Mouse (Mus musculus) spleen, adult 2 months (tissue): ENCODE measurements around the gene Gm45808. TPM values are rescaled to one million over a fixed set of nuclear protein-coding genes. Genes with fewer than 3 reads are reported as not detected.
"Not testable (repeated sequence)": the region's sequence is repeated elsewhere in the genome, so short reads cannot be mapped to it uniquely, and the experiment has no call there.

Source experiments
- DNase-seq, 2 experiments: peaks; one replicate each; pipeline versions ENCODE4 v3.0.0 to v3.0.0-alpha.2; 2012 to 2021; ENCODE audit warnings: low spot score in 2 of 2, low read depth in 1 of 2
- H3K27ac ChIP-seq: fragments of 200-500 bp; 2 replicates; pipeline ENCODE4 v1.5.1; 2012; ENCODE audit warnings: low read length, inconsistent platforms; ENCODE audit not compliant: insufficient read depth
- H3K27me3 ChIP-seq: fragments of 200-500 bp; 2 replicates; pipeline ENCODE4 v1.6.1; 2012; ENCODE audit warnings: mild to moderate bottlenecking, moderate library complexity, low read length, inconsistent platforms; ENCODE audit not compliant: control insufficient read depth, insufficient read depth
- H3K36me3 ChIP-seq: fragments of 200-500 bp; 2 replicates; pipeline ENCODE4 v1.6.1; 2012; ENCODE audit warnings: mild to moderate bottlenecking, low read length, inconsistent platforms; ENCODE audit not compliant: control insufficient read depth, insufficient read depth
- H3K4me1 ChIP-seq: fragments of 200-500 bp; 2 replicates; pipeline ENCODE4 v1.6.1; 2011; ENCODE audit warnings: inconsistent platforms; ENCODE audit not compliant: control insufficient read depth, insufficient read depth, insufficient read length
- H3K4me3 ChIP-seq: fragments of 200-500 bp; 2 replicates; pipeline ENCODE4 v1.5.1; 2011; ENCODE audit warnings: mild to moderate bottlenecking, inconsistent platforms; ENCODE audit not compliant: insufficient read depth, insufficient read length; ENCODE audit errors: extremely low read depth
- CTCF ChIP-seq: fragments of 200-500 bp; IDR thresholded peaks from 2 replicates; pipeline ENCODE4 v1.5.1; 2011; ENCODE audit warnings: mild to moderate bottlenecking, inconsistent platforms; ENCODE audit not compliant: insufficient read depth, insufficient read length, insufficient replicate concordance; ENCODE audit errors: extremely low read depth
- POLR2A ChIP-seq: fragments of 200-500 bp; IDR thresholded peaks from 2 replicates; pipeline ENCODE4 v1.6.1; 2011; ENCODE audit warnings: low read depth, low read length, inconsistent platforms
- WGBS: fragments of 180-500 bp; shearing (Covaris S2); methylation state at CpG from one replicate; pipeline ENCODE4 v1.1.7; 2018; 5-methylcytosine and 5-hydroxymethylcytosine counted together
- polyA plus RNA-seq: library from polyadenylated mRNA; depleted of rRNA; stranded (reverse); fragments of >200 nt; gene quantifications from 2 replicates; pipeline ENCODE4 v1.2.3, GENCODE M21; 2012

Gene Gm45808
- polyA plus RNA-seq, 1 experiment = 0.13 TPM

GRCm38 (mm10) chr7:45519345-45520120 is 32.9 kb upstream of the Gm45808 start:
- no peaks in the 10 kb centered on the region for H3K4me1 ChIP-seq
- WGBS = 78% methylated on average over 8 of the region's 8 CpGs

GRCm38 (mm10) chr7:45518618-45519017 is 32.0 kb upstream of the Gm45808 start:
- no peak overlapping the region for H3K4me3 ChIP-seq
- peaks cover 4% of the 10 kb centered on the region for H3K36me3 ChIP-seq
- no peaks in the 10 kb centered on the region for H3K4me1 ChIP-seq
- no peak overlapping the region for H3K27ac ChIP-seq
- no peak for TF ChIP-seq CTCF
- TF ChIP-seq POLR2A = no peak
- 93% methylated on average over 16 of the region's 16 CpGs for WGBS
- no peaks in the 10 kb centered on the region for H3K27me3 ChIP-seq
- DNase-seq = no peak

More at GRCm38 (mm10) chr7:45519345-45520120, 32.9 kb upstream of the Gm45808 start:
- TF ChIP-seq POLR2A (no peak), CTCF (no peak)
- no peak overlapping the region for H3K27ac ChIP-seq
- no peak for DNase-seq
- H3K27me3 ChIP-seq = no peaks in the 10 kb centered on the region
- H3K36me3 ChIP-seq = peaks cover 7% of the 10 kb centered on the region
- no peak overlapping the region for H3K4me3 ChIP-seq

DNA sequence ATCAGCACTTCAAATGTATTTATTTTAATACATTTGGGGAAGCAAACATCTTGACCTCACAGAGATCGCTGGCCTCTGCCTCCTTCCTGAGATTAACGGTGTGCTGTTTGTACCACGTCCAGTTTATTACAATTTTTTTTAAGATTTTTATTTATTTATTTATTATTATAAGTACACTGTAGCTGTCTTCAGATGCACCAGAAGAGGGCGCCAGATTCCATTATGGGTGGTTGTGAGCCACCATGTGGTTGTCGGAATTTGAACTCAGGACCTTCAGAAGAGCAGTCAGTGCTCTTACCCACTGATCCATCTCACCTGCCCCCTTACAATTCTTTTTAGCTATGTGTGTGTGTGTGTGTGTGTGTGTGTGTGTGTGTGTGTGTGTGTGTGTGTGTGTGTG is 30.2 kb upstream of the Gm45808 start:
- H3K4me1 ChIP-seq, DNase-seq, H3K4me3 ChIP-seq, H3K27me3 ChIP-seq, H3K36me3 ChIP-seq, H3K27ac ChIP-seq: not testable (repeated sequence)
- 65% methylated on average over 5 of the region's 5 CpGs for WGBS

- Histone ChIP-seq H3K36me3 (no peaks in the 10 kb centered on the region), H3K27ac (no peak overlapping the region), H3K27me3 (no peaks in the 10 kb centered on the region), H3K4me3 (no peak overlapping the region), H3K4me1 (no peaks in the 10 kb centered on the region)
- WGBS = 60% methylated on average over 16 of the region's 16 CpGs
- TF ChIP-seq POLR2A (no peak), CTCF (no peak)
- DNase-seq = no peak
Measured at GRCm38 (mm10) chr7:45515436-45515835, 28.8 kb upstream of the Gm45808 start.

- no peak overlapping the region for H3K27ac ChIP-seq
- peaks cover 2% of the 10 kb centered on the region; the same call in 1 of the 2 replicates for H3K4me1 ChIP-seq
- no peak for DNase-seq
- H3K4me3 ChIP-seq = no peak overlapping the region
- 90% methylated on average over 7 of the region's 7 CpGs for WGBS
- H3K36me3 ChIP-seq = no peaks in the 10 kb centered on the region
- no peak for TF ChIP-seq POLR2A
- no peak for TF ChIP-seq CTCF
- H3K27me3 ChIP-seq = no peaks in the 10 kb centered on the region
Measured at GRCm38 (mm10) chr7:45514411-45514810, 27.8 kb upstream of the Gm45808 start.

GRCm38 (mm10) chr7:45509912-45510787 is 23.5 kb upstream of the Gm45808 start, which contains the start of gene Nucb1:
TSS of gene Nucb1 (minus strand) at chr7:45510406.
- under 1% methylated on average over 44 of the region's 44 CpGs for WGBS
- peak; percentile 89 to 93 for DNase-seq

More at GRCm38 (mm10) chr7:45509912-45510787, 23.5 kb upstream of the Gm45808 start, which contains the start of gene Nucb1:
- TF ChIP-seq CTCF = no peak
- peak; percentile 52 for TF ChIP-seq POLR2A
- Histone ChIP-seq H3K27ac (peak within 1 kb of the TSS; percentile 96), H3K36me3 (peaks cover 3% of the 10 kb centered on the region; the same call in 1 of the 2 replicates), H3K4me1 (peaks cover 5% of the 10 kb centered on the region; the same call in 1 of the 2 replicates), H3K27me3 (no peaks in the 10 kb centered on the region), H3K4me3 (peak within 1 kb of the TSS; percentile 90)
